Mouse (Mus musculus): ENCODE results near the gene 4930518I15Rik. TPM values are rescaled to one million over a fixed set of nuclear protein-coding genes. Genes with fewer than 3 reads are reported as not detected.

4930518I15Rik gene
- total and polyA plus RNA-seq, 3 experiments, result 0.51 to 0.81 (median 0.72) TPM

- no peaks in the 10 kb centered on the region for H3K9me3 ChIP-seq (replicated peaks; ENCODE audit: low read length)
- H3K9ac ChIP-seq (ENCODE audit: insufficient read depth, low read depth), result no peak overlapping the region
- peaks cover 6% of the 10 kb centered on the region for H3K27me3 ChIP-seq (replicated peaks)
- H3K27ac ChIP-seq (ENCODE audit: insufficient read depth, low read depth), result no peak overlapping the region
- H3K4me3 ChIP-seq (replicated peaks in 1 of 3; ENCODE audit: low read depth in 2 of 3, low read length in 2 of 3, poor library complexity in 1 of 3), result no peak overlapping the region
- no peak for DNase-seq (ENCODE audit: extremely low read depth)
- TF ChIP-seq USF1 (IDR thresholded peaks at IDR 0.05; ENCODE audit: low read depth, low read length) (no peak), CHD1 (IDR thresholded peaks at IDR 0.05; ENCODE audit: low read depth, low read length) (no peak)
- H3K4me1 ChIP-seq (ENCODE audit: control insufficient read depth in 1 of 2, insufficient read depth in 2 of 2), result peaks cover 2 to 20% of the 10 kb centered on the region in 2 experiments; a peak in 3 of 4 replicates
- H3K79me2 ChIP-seq (replicated peaks; ENCODE audit: control insufficient read depth, extremely low read depth, insufficient read depth, poor library complexity, severe bottlenecking), result no peaks in the 10 kb centered on the region
- no peaks in the 10 kb centered on the region for H3K36me3 ChIP-seq (replicated peaks in 1 of 2; ENCODE audit: control insufficient read depth in 1 of 2, insufficient read depth in 1 of 2, low read length in 1 of 2)
- in situ Hi-C loops (cut with MboI; ENCODE audit: low pct_ligation_motif_present, low pct_unique_long_range_greater_than_20kb, low sequenced_read_pairs), result no loop called here
- dilution Hi-C loops (cut with MboI; ENCODE audit: extremely low pct_ligation_motif_present, extremely low pct_unique_long_range_greater_than_20kb, low sequenced_read_pairs), result no loop called here
- no peak overlapping the region for H3K4me2 ChIP-seq (ENCODE audit: insufficient read depth, low read depth, poor library complexity, severe bottlenecking)
Measured at GRCm38 (mm10) chr2:156806886-156807285, 50.9 kb downstream of the 4930518I15Rik start.

Other genes starting within 250 kb of the 4930518I15Rik start
- gene Dlgap4, start 244.2 kb downstream of the 4930518I15Rik start, total RNA-seq (2012; rRNA removed), result 9.6 and 12.4 TPM in 2 replicates
- 11.6 and 12.7 TPM in 2 replicates for gene Dlgap4, start 244.2 kb downstream of the 4930518I15Rik start, total RNA-seq (2014; rRNA removed)
- gene Dlgap4, start 244.2 kb downstream of the 4930518I15Rik start, polyA plus RNA-seq (2012; ENCODE audit: insufficient read length, low read depth), result 34.1 and 38.5 TPM in 2 replicates
- not detected in 2 replicates for gene Myl9, start 82.5 kb downstream of the 4930518I15Rik start, total RNA-seq (2012; rRNA removed)
- gene Myl9, start 82.5 kb downstream of the 4930518I15Rik start, total RNA-seq (2014; rRNA removed), result not detected in 2 replicates
- gene Myl9, start 82.5 kb downstream of the 4930518I15Rik start, polyA plus RNA-seq (2012; ENCODE audit: insufficient read length, low read depth), result not detected in 2 replicates
- 10.4 and 12.2 TPM in 2 replicates for gene Tgif2, start 17.9 kb downstream of the 4930518I15Rik start, total RNA-seq (2012; rRNA removed)
- gene Tgif2, start 17.9 kb downstream of the 4930518I15Rik start, total RNA-seq (2014; rRNA removed), result 10.3 TPM in 2 replicates
- 11.1 and 11.3 TPM in 2 replicates for gene Tgif2, start 17.9 kb downstream of the 4930518I15Rik start, polyA plus RNA-seq (2012; ENCODE audit: insufficient read length, low read depth)
- gene Rab5if, start 5.2 kb upstream of the 4930518I15Rik start, total RNA-seq (2012; rRNA removed), result 111 and 146 TPM in 2 replicates
- gene Rab5if, start 5.2 kb upstream of the 4930518I15Rik start, total RNA-seq (2014; rRNA removed), result 182 and 186 TPM in 2 replicates
- 174 and 205 TPM in 2 replicates for gene Rab5if, start 5.2 kb upstream of the 4930518I15Rik start, polyA plus RNA-seq (2012; ENCODE audit: insufficient read length, low read depth)
- 3.2 and 3.8 TPM in 2 replicates for gene Sla2, start 29.2 kb upstream of the 4930518I15Rik start, total RNA-seq (2012; rRNA removed)
- 0.49 and 1.1 TPM in 2 replicates for gene Sla2, start 29.2 kb upstream of the 4930518I15Rik start, total RNA-seq (2014; rRNA removed)
- gene Sla2, start 29.2 kb upstream of the 4930518I15Rik start, polyA plus RNA-seq (2012; ENCODE audit: insufficient read length, low read depth), result 1.4 and 1.9 TPM in 2 replicates
- 20.9 and 21.8 TPM in 2 replicates for gene Ndrg3, start 134.1 kb upstream of the 4930518I15Rik start, total RNA-seq (2012; rRNA removed)
- gene Ndrg3, start 134.1 kb upstream of the 4930518I15Rik start, total RNA-seq (2014; rRNA removed), result 12.9 and 16.6 TPM in 2 replicates
- gene Ndrg3, start 134.1 kb upstream of the 4930518I15Rik start, polyA plus RNA-seq (2012; ENCODE audit: insufficient read length, low read depth), result 27.5 and 34.3 TPM in 2 replicates
- 23.2 and 23.4 TPM in 2 replicates for gene Dsn1, start 149.2 kb upstream of the 4930518I15Rik start, total RNA-seq (2012; rRNA removed)
- 34.3 and 38.0 TPM in 2 replicates for gene Dsn1, start 149.2 kb upstream of the 4930518I15Rik start, total RNA-seq (2014; rRNA removed)
- gene Dsn1, start 149.2 kb upstream of the 4930518I15Rik start, polyA plus RNA-seq (2012; ENCODE audit: insufficient read length, low read depth), result 25.6 and 26.5 TPM in 2 replicates
- 1.0 and 2.0 TPM in 2 replicates for gene Soga1, start 221.3 kb upstream of the 4930518I15Rik start, total RNA-seq (2012; rRNA removed)
- 0.31 and 0.39 TPM in 2 replicates for gene Soga1, start 221.3 kb upstream of the 4930518I15Rik start, total RNA-seq (2014; rRNA removed)
- 1.8 and 2.0 TPM in 2 replicates for gene Soga1, start 221.3 kb upstream of the 4930518I15Rik start, polyA plus RNA-seq (2012; ENCODE audit: insufficient read length, low read depth)
- not detected in 2 replicates for gene Tldc2, start 229.1 kb upstream of the 4930518I15Rik start, total RNA-seq (2012; rRNA removed)
- not detected in 2 replicates for gene Tldc2, start 229.1 kb upstream of the 4930518I15Rik start, total RNA-seq (2014; rRNA removed)
- gene Tldc2, start 229.1 kb upstream of the 4930518I15Rik start, polyA plus RNA-seq (2012; ENCODE audit: insufficient read length, low read depth), result not detected in 2 replicates

Data from CH12.LX (cell line).